11 mouse cellular contexts compared by ENCODE assay signal in genomic region chr9:58672474-58672873, GRCm38 (mm10).
DNase-seq lines count a peak whose midpoint lies in the region; ATAC-seq lines count a peak whose summit lies in the region.
"Had no signal": no experiment of that assay in that cellular context is flagged by ENCODE, and none has a peak within 500 bp of the region (broad histone marks: within the 10 kb centered on the region; RNA-seq: fewer than 3 reads in every experiment).

No protein-coding gene starts in this region.

- peak; percentile 29 for DNase-seq in kidney, adult 11 months
- DNase-seq in kidney, adult 18-20 months: no peak
- DNase-seq in adrenal gland, postnatal 10 days: peak; percentile 81
- peak; percentile 64 to 70 for DNase-seq in heart, postnatal 10 days
- DNase-seq in lung, postnatal 36 days: peak; percentile 66
- no peak for DNase-seq in right cerebral cortex, postnatal 10 days (ENCODE audit: low spot score in 2 of 2)

- H3K4me3 ChIP-seq in midbrain, embryonic 13.5 days (replicated peaks): no peak overlapping the region
- H3K4me3 ChIP-seq: lung, embryonic 15.5 days; neural tube, embryonic 15.5 days; stomach, embryonic 15.5 days had no signal

- intact Hi-C loops in heart, postnatal 10 days (cut with DNase I): no loop called here

- H3K27me3 ChIP-seq in midbrain, embryonic 13.5 days: no peaks in the 10 kb centered on the region
- H3K27me3 ChIP-seq: lung, embryonic 15.5 days; neural tube, embryonic 15.5 days; stomach, embryonic 15.5 days had no signal

- no peak for ATAC-seq in granulocyte monocyte progenitor cell, adult 5-6 weeks (replicated peaks; ENCODE audit: poor library complexity, severe bottlenecking)
- ATAC-seq in midbrain, embryonic 13.5 days: no peak

- no peak overlapping the region for H3K27ac ChIP-seq in midbrain, embryonic 13.5 days
- H3K27ac ChIP-seq: lung, embryonic 15.5 days; neural tube, embryonic 15.5 days; stomach, embryonic 15.5 days had no signal

- no peaks in the 10 kb centered on the region for H3K4me1 ChIP-seq in midbrain, embryonic 13.5 days (replicated peaks)
- H3K4me1 ChIP-seq: neural tube, embryonic 15.5 days; stomach, embryonic 15.5 days had no signal

- H3K36me3 ChIP-seq in midbrain, embryonic 13.5 days: no peaks in the 10 kb centered on the region
- H3K36me3 ChIP-seq: lung, embryonic 15.5 days; neural tube, embryonic 15.5 days; stomach, embryonic 15.5 days had no signal

- H3K4me2 ChIP-seq in midbrain, embryonic 13.5 days (replicated peaks): no peak overlapping the region
- H3K4me2 ChIP-seq: lung, embryonic 15.5 days; neural tube, embryonic 15.5 days; stomach, embryonic 15.5 days had no signal

- H3K9ac ChIP-seq in midbrain, embryonic 13.5 days (replicated peaks): no peak overlapping the region
- H3K9ac ChIP-seq: lung, embryonic 15.5 days; neural tube, embryonic 15.5 days; stomach, embryonic 15.5 days had no signal

- no peaks in the 10 kb centered on the region for H3K9me3 ChIP-seq in midbrain, embryonic 13.5 days
- H3K9me3 ChIP-seq: lung, embryonic 15.5 days; neural tube, embryonic 15.5 days; stomach, embryonic 15.5 days had no signal

- 62% methylated on average over 4 of the region's 4 CpGs for WGBS in midbrain, embryonic 13.5 days

Comparison
In these comparisons a context has a peak if more than half of its experiments do, and no peak if none do; other contexts are left out.
1. DNase-seq: peak in kidney, adult 11 months (single experiment), adrenal gland, postnatal 10 days (single experiment), heart, postnatal 10 days (2 of 2) and lung, postnatal 36 days (single experiment); none in kidney, adult 18-20 months (single experiment) and right cerebral cortex, postnatal 10 days (0 of 2).